Mouse (Mus musculus) urinary bladder, postnatal 10 days (tissue): ENCODE data around the gene 1700006A11Rik.
"Not testable (repeated sequence)": the region's sequence is repeated elsewhere in the genome, so short reads cannot be mapped to it uniquely, and the experiment has no call there.

ENCODE experiments used
- DNase-seq: peaks from one replicate; pipeline ENCODE4 v3.0.0; 2022; ENCODE audit warnings: low spot score

Gene 1700006A11Rik

GRCm38 (mm10) chr3:124425940-124426339, at the start of gene 1700006A11Rik:
Gene 1700006A11Rik (minus strand): TSS chr3:124426040.
- no peak for DNase-seq

- not testable (repeated sequence) for DNase-seq
These were observed 48.5 kb upstream of the 1700006A11Rik start for GRCm38 (mm10) chr3:124474291-124474690.

GRCm38 (mm10) chr3:124466102-124466730, 40.4 kb upstream of the 1700006A11Rik start:
- no peak for DNase-seq

GRCm38 (mm10) chr3:124392201-124392600, 33.6 kb downstream of the 1700006A11Rik start:
- no peak for DNase-seq

GRCm38 (mm10) chr3:124390101-124390500, 35.7 kb downstream of the 1700006A11Rik start:
- no peak for DNase-seq

- DNase-seq, result no peak
These were observed 36.2 kb downstream of the 1700006A11Rik start for GRCm38 (mm10) chr3:124389650-124390049.

- not testable (repeated sequence) for DNase-seq
These were observed 40.5 kb downstream of the 1700006A11Rik start for GRCm38 (mm10) chr3:124385377-124385776.

GRCm38 (mm10) chr3:124372031-124372430, 53.8 kb downstream of the 1700006A11Rik start:
- no peak for DNase-seq

- no peak for DNase-seq
These were observed 68.3 kb downstream of the 1700006A11Rik start for GRCm38 (mm10) chr3:124357533-124357932.
